Mouse (Mus musculus): Measurements from ENCODE around the gene Marf1. TPM values are rescaled to one million over a fixed set of nuclear protein-coding genes. Genes with fewer than 3 reads are reported as not detected.
"Not testable (repeated sequence)": the region's sequence is repeated elsewhere in the genome, so short reads cannot be mapped to it uniquely, and the experiment has no call there.

The Marf1 gene
- 34.3 and 37.8 TPM in 2 replicates for total RNA-seq (2017)

- ATAC-seq (replicated peaks in 1 of 2; ENCODE audit: insufficient read depth in 1 of 2, low FRiP score in 2 of 2, low TSS enrichment in 1 of 2, low read depth in 1 of 2, poor library complexity in 2 of 2, severe bottlenecking in 2 of 2) = peak; percentile 74 to 78
These were observed at the start of gene Marf1, which contains the start of gene Nde1 for GRCm38 (mm10) chr16:14162988-14163416. Gene Marf1 (minus strand): TSS chr16:14163351. Gene Nde1 (plus strand): TSS chr16:14163275.

DNA sequence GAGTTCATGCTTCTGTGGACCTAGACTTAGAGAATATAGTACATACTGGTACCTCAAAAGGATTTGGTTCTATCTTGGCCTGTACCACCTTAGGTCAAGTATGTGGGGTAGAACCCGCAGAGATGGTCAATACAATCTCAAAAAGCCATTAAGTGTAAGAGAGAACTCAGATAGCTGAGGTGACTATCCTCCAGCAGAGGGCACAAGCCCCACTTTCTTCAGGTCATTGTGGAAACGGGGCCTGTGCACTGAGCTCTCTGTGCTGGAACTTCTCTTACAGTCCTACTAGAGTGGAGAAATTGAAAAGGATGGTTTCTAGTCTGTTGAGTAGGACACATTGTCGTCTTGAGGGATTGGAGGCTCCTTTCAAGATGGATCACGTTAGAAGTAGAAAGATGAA lies 35.6 kb upstream of the Marf1 start:
- ATAC-seq (replicated peaks in 1 of 2; ENCODE audit: insufficient read depth in 1 of 2, low FRiP score in 2 of 2, low TSS enrichment in 1 of 2, low read depth in 1 of 2, poor library complexity in 2 of 2, severe bottlenecking in 2 of 2) = no peak

GRCm38 (mm10) chr16:14195427-14195826 lies 32.3 kb upstream of the Marf1 start:
- ATAC-seq (replicated peaks in 1 of 2; ENCODE audit: insufficient read depth in 1 of 2, low FRiP score in 2 of 2, low TSS enrichment in 1 of 2, low read depth in 1 of 2, poor library complexity in 2 of 2, severe bottlenecking in 2 of 2) = peak; percentile 25 to 47; a peak in 1 of 4 replicates

GRCm38 (mm10) chr16:14194164-14194950 lies 31.2 kb upstream of the Marf1 start:
- no peak for ATAC-seq (replicated peaks in 1 of 2; ENCODE audit: insufficient read depth in 1 of 2, low FRiP score in 2 of 2, low TSS enrichment in 1 of 2, low read depth in 1 of 2, poor library complexity in 2 of 2, severe bottlenecking in 2 of 2)

DNA sequence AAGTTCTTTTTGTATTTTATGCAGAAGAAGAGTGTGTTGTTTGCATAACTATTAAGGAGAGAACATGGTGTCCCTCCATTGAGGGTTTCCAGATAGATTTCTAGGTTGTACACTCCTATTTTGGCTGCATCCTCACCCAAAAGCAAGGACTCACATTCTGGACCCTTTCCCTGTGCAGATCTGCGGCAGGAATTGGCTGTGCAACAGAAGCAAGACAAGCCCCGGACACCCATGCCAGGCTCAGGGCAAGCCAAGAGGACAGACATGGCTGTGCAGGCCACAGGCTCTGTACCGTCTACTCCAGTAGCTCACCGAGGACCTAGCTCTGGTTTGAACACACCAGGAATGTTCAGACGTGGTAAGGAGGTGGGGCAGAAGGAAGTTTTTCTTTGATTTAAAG lies 22.4 kb upstream of the Marf1 start:
- no peak for ATAC-seq (replicated peaks in 1 of 2; ENCODE audit: insufficient read depth in 1 of 2, low FRiP score in 2 of 2, low TSS enrichment in 1 of 2, low read depth in 1 of 2, poor library complexity in 2 of 2, severe bottlenecking in 2 of 2)

GRCm38 (mm10) chr16:14183856-14184255 lies 20.7 kb upstream of the Marf1 start:
- ATAC-seq (replicated peaks in 1 of 2; ENCODE audit: insufficient read depth in 1 of 2, low FRiP score in 2 of 2, low TSS enrichment in 1 of 2, low read depth in 1 of 2, poor library complexity in 2 of 2, severe bottlenecking in 2 of 2) = no peak

- ATAC-seq (replicated peaks in 1 of 2; ENCODE audit: insufficient read depth in 1 of 2, low FRiP score in 2 of 2, low TSS enrichment in 1 of 2, low read depth in 1 of 2, poor library complexity in 2 of 2, severe bottlenecking in 2 of 2) = no peak
These were observed 19.2 kb upstream of the Marf1 start for GRCm38 (mm10) chr16:14182360-14182759.

GRCm38 (mm10) chr16:14180163-14180733 lies 17.1 kb upstream of the Marf1 start:
- no peak for ATAC-seq (replicated peaks in 1 of 2; ENCODE audit: insufficient read depth in 1 of 2, low FRiP score in 2 of 2, low TSS enrichment in 1 of 2, low read depth in 1 of 2, poor library complexity in 2 of 2, severe bottlenecking in 2 of 2)

DNA sequence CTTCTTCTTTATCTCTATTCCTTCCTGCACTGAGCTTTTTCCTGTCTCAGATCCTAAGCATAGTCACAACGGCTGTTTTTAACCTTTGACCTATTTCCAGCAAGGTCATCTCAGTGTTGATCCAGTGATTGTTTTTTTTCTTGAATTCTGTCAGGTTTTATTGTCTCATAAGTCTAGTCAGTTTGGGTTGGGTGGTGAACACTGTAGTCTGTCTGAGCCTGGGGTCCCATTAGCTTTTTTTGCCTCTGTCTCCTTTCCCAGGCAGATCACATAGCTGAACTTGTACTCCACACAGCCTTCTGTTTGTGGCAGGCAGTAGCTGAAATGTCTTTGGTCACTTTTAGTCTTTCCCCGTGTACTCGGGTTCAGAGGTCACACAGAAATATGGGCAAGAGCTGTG lies 14.9 kb upstream of the Marf1 start:
- ATAC-seq (replicated peaks in 1 of 2; ENCODE audit: insufficient read depth in 1 of 2, low FRiP score in 2 of 2, low TSS enrichment in 1 of 2, low read depth in 1 of 2, poor library complexity in 2 of 2, severe bottlenecking in 2 of 2) = no peak

- no peak for ATAC-seq (replicated peaks in 1 of 2; ENCODE audit: insufficient read depth in 1 of 2, low FRiP score in 2 of 2, low TSS enrichment in 1 of 2, low read depth in 1 of 2, poor library complexity in 2 of 2, severe bottlenecking in 2 of 2)
These were observed 6.6 kb upstream of the Marf1 start for GRCm38 (mm10) chr16:14169706-14170105.

- no peak for ATAC-seq (replicated peaks in 1 of 2; ENCODE audit: insufficient read depth in 1 of 2, low FRiP score in 2 of 2, low TSS enrichment in 1 of 2, low read depth in 1 of 2, poor library complexity in 2 of 2, severe bottlenecking in 2 of 2)
These were observed 3.3 kb upstream of the Marf1 start for GRCm38 (mm10) chr16:14166490-14166889.

GRCm38 (mm10) chr16:14163731-14164130 lies 580 bp upstream of the Marf1 start:
- ATAC-seq (replicated peaks in 1 of 2; ENCODE audit: insufficient read depth in 1 of 2, low FRiP score in 2 of 2, low TSS enrichment in 1 of 2, low read depth in 1 of 2, poor library complexity in 2 of 2, severe bottlenecking in 2 of 2) = no peak

DNA sequence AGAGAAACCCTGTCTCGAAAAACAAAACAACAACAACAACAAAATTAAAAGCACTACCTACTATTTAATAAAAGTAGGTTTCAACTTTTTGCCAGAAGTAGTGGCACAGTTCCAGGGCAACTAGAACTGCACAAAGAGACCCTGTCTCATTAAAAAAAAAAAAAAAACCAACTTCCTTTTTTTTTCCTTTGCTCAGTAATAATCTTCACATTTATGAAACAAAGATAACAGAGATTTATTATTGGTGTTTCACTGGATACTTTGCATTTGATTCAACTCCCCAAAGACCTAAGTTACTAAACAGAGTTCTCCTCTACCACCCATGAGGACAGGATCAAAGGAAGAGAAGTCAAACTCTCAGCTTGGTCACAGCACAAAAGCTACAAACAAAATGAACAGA lies 2.2 kb downstream of the Marf1 start:
- no peak for ATAC-seq (replicated peaks in 1 of 2; ENCODE audit: insufficient read depth in 1 of 2, low FRiP score in 2 of 2, low TSS enrichment in 1 of 2, low read depth in 1 of 2, poor library complexity in 2 of 2, severe bottlenecking in 2 of 2)

DNA sequence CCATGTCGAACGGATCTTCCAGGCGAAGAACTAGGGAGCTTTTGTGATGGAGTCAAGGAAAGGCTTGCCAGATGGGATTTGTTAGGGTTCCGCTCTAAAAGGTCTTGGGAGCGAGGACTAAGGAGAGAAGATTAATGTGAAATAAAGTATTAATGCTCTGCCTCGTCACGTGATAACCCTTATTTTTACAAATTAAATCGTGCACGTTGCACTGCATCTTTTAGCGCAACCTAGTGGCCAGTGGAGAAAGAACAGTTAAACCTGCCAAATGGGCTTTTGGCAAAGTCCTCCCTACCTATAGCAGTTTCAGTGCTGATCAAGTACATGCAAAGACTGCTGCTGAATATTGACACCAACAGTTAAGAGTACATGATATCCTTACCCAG lies 3.4 kb downstream of the Marf1 start:
- peak; percentile 21 to 24; a peak in 1 of 4 replicates for ATAC-seq (replicated peaks in 1 of 2; ENCODE audit: insufficient read depth in 1 of 2, low FRiP score in 2 of 2, low TSS enrichment in 1 of 2, low read depth in 1 of 2, poor library complexity in 2 of 2, severe bottlenecking in 2 of 2)

- ATAC-seq (replicated peaks in 1 of 2; ENCODE audit: insufficient read depth in 1 of 2, low FRiP score in 2 of 2, low TSS enrichment in 1 of 2, low read depth in 1 of 2, poor library complexity in 2 of 2, severe bottlenecking in 2 of 2) = peak; percentile 78 to 88
These were observed 4.0 kb downstream of the Marf1 start for GRCm38 (mm10) chr16:14158936-14159745.

DNA sequence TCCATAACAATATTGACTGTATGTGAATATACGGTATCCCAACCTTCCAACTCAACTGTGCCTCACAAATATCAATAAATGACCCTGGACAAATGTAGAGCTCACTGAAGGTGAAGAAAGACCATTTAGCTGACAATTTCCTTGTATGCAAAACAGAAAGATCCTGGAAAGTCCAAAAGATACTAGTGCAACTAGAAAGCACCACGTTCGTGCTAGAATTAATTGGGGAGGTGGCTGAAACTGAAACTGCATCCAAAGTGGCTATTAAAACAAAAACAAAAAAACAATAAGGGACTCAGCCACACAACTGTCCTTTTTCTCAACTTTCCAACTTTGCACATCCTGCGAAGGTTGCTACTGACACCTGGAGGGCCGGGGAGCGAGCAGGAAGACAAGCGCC lies 4.6 kb downstream of the Marf1 start:
- no peak for ATAC-seq (replicated peaks in 1 of 2; ENCODE audit: insufficient read depth in 1 of 2, low FRiP score in 2 of 2, low TSS enrichment in 1 of 2, low read depth in 1 of 2, poor library complexity in 2 of 2, severe bottlenecking in 2 of 2)

GRCm38 (mm10) chr16:14156312-14156711 lies 6.8 kb downstream of the Marf1 start:
- ATAC-seq (replicated peaks in 1 of 2; ENCODE audit: insufficient read depth in 1 of 2, low FRiP score in 2 of 2, low TSS enrichment in 1 of 2, low read depth in 1 of 2, poor library complexity in 2 of 2, severe bottlenecking in 2 of 2) = no peak

GRCm38 (mm10) chr16:14155638-14156037 lies 7.5 kb downstream of the Marf1 start:
- not testable (repeated sequence) for ATAC-seq (replicated peaks in 1 of 2; ENCODE audit: insufficient read depth in 1 of 2, low FRiP score in 2 of 2, low TSS enrichment in 1 of 2, low read depth in 1 of 2, poor library complexity in 2 of 2, severe bottlenecking in 2 of 2)

Data from hematopoietic stem cell, adult 5-6 weeks (primary cell).